Mouse (Mus musculus) layer of hippocampus, adult 8-10 months (tissue): ENCODE measurements around the gene Cherp. TPM values are rescaled to one million over a fixed set of nuclear protein-coding genes. Genes with fewer than 3 reads are reported as not detected.

Source experiments
- DNase-seq, 2 experiments: peaks; one replicate each; pipeline ENCODE4 v3.0.0; 2022; ENCODE audit warnings: low spot score in 2 of 2
- total RNA-seq, 4 experiments: library from RNA; stranded (reverse); gene quantifications; 2 replicates each; pipeline ENCODE4 v1.2.4; 2022

Cherp gene
- total RNA-seq, 4 experiments from 2014 or later: 69.3 to 97.6 (median 83.2) TPM

DNA sequence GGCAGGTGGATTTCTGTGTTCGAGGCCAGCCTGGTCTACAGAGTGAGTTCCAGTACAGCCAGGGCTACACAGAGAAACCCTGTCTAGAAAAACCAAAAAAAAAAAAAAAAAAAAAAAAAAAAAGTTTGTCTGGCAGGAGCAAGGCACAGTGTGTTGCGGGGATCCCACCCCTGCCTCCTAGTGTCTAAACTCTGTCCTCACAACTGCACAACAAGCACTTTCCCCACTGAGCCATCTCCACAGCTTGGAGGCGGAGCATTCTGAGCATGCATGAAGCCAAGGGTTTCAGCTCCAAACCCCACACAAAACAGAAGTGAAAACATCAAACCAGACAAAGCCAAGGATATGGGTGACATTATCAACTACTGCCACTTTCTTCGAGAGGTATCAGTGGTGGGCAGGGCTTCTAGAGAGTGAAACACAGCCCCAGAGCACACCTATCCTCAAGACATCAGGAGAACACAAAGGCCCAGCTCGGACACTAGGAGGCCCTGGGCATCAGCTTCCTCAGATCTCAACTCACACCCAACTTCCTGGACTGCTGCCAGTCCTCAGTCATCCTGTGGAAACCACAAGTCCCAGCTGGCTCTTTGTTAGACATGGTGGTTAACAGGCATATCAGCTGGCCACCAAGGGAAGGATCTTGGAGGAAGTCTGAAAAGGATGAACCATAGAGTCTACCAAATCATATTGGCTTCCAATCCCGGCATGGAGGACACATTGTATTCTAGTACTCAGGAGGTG lies 10.6 kb upstream of the Cherp start:
- no peak for DNase-seq

DNA sequence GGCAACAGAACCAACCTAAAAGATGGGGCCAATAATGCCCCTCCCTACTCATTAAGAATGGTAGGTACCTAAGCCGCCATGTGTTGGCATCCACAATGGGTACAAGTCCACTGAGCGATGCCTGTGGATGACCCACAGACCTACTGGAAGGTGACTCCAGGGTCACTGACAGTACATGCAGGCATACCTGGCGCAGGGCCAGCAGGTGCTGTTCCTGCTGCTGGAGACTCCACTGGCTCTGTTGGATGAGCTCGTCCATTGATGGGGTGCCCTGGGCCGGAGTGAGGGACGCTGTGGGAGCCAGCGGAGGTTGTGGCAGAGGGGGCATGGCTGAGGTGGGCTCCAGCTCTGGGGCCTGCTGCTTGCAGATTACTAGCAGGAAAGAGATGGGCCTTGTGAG lies 4.3 kb downstream of the Cherp start:
- no peak for DNase-seq

DNA sequence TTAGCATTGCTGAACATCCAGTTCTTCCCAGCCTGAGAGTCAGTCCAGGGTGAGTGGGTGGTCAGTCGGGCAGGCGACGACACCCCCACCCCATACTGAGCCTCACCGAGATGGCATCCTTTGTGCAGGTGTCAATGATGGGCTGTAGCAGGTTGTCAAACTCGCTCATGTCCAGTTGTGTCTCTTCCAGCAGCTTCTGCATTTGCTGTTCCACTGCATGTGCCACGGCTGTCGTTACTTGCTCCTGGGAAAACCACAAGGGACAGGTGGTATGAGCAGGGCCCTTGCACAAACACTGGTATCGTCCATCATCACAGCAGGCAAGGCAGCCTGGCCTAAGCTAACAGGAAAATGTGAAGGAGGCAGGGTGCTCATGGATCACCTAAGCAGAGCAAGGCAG lies 5.0 kb downstream of the Cherp start:
- DNase-seq: no peak

DNA sequence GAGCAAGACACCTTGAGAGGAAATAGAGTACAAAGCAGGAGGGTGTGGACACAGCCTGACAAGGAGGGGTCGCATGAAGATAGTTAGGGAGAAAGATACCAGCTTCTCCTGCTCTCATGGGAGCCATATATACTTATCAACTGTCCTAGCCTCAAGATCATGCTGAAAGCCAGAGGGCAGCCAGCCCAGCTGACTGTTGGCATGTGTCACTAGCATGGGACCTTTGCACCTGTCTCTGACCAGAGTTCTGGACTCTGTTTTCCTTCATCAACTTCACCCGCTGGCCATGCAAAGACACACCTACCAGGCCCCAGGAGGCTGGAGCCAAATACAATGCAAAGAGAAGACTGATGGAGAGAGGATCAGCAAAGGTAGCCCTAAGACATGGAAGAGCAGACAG lies 5.8 kb downstream of the Cherp start:
- DNase-seq: no peak

DNA sequence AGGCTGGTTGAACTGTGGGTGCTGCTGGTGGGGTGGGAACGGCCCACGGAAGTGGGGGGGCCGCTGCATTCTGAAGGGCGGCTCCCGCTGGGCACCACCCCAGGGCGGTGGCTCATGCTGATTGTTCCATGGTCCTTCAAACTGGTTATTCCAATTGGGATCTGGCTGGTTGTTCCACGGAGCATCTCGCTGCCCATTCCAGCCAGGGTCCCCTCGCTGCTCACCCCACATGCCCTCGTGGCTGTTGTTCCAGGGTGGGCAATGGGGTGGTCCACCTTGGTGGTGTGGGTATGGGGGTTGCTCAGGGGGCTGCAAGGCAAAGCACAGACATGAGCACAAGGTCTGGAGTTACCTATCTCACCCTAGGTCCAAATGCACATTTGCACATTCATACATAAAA lies 10.8 kb downstream of the Cherp start:
- DNase-seq: no peak

DNA sequence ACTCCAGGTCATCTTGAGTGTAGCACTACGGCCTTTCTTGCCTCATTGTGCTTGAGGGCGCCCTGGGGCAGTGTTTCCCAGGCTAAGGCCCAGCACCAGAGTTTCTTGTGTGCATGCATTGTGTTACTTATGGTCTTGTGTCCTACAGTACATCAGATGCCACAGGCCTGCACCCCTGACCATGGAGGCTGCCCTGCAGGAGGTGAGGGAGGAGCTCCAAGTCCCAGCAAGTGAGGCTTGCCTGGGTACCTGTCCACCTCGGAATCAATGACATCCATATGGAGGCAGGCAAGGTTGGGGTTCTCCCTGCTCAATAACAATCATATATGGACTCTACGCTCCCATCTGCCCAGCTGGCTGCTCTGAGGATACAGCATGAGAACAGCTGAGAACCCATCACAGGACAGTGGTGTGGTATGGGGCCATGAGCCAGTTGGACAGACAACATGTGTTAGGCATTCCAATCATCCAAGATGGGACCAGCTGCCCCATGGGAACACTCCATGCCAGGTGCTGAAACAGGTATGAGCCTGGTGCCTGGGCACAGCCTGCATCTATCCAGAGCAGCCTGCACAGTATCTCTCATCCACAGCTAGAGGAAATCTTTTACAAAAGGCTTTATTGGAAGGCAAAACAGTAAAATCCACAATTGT lies 15.0 kb downstream of the Cherp start:
- no peak for DNase-seq

DNA sequence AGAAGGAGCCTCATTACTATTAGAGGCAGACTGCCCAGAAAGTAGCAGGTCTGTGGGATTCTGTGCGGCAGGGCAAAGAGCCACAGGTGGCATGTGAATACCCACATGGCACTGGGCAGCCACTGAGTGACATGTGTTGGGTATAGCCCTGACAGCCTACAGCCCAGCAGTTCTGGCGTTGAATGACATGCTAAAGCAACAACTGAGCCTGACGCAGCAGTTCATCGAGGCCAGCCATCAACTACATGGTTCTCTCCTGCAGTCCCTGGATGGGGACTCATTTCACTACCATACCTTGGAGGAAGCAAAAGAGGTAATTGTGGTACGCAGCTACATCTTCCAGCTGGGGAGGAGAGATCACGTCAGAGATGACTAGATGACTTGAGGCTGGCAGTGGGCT lies 16.6 kb downstream of the Cherp start:
- no peak for DNase-seq

DNA sequence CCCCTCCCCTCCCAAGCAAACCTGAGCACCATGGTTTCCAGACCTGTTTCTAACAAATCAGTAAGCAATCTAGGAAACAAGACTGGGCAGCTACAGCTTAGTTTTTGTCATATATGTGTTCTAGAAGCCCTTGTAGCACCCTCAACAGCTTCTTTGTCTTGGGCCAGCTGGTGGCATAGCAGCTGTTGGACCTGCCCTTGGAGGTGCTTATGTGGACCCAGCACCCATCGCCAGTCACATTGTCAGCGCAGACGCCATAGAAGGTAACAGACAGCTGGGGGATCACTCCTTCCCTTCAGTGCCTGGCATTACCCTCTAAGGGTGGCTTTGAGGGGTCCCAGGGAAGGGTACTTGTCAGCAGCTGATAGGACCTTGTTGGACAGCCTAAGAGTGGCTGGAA lies 17.2 kb downstream of the Cherp start:
- no peak for DNase-seq

DNA sequence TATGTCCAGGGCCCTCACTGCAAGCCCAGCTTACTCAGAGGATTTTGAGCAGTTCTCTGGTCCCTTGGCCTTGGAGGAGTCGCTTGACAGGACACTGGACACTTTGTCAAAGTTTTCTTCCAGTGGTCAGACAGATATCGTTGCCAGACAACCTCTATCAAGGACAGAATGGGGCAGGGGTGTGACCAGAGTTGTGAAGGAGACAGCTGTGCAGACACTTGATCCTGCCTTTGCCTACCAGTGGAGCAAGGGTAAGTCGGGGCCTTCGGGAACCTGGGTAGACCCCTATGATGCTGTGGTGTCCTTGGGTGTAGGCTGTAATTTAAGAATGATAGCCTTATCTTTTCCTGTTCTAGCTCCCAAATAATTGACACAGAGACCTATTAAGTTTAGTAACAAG lies 19.7 kb downstream of the Cherp start:
- DNase-seq: no peak

DNA sequence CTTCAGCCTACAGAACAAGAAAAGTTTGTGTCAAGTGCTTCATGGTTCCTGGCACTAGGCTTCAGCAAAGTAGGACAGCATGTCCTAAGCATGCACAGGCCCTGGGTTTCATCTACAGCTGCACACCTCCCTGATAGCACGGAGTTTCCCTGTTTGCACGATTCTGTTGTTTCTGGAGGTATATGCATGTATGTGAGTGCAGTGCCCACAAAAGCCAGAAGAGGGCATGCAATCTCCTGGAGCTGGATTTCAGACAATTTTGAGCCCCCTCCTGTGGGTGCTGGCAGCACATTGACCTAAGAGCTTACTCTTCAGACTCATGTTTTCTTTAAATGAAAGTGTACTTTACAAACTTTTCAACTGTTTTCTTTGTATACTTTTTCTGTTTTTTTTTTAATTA lies 21.1 kb downstream of the Cherp start:
- no peak for DNase-seq

DNA sequence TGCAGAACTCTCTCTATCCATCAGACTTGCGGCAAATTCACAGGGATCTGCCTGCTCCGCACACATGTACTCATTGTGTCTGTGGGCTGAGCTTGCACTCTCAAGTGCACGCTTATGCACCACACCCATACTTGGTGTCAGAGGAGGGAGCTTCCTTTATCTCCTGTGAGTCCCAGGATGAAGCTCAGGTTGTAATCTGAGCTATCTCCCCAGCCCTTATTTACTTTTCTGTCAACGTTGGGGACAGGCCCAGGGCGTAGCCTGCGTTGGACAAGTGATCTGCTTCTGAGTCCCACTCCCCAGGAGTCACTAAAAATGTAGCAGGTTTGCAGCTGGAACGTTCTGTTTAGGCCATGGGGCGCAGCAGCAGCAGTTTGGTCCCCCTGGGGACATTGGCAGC lies 23.5 kb downstream of the Cherp start:
- no peak for DNase-seq

DNA sequence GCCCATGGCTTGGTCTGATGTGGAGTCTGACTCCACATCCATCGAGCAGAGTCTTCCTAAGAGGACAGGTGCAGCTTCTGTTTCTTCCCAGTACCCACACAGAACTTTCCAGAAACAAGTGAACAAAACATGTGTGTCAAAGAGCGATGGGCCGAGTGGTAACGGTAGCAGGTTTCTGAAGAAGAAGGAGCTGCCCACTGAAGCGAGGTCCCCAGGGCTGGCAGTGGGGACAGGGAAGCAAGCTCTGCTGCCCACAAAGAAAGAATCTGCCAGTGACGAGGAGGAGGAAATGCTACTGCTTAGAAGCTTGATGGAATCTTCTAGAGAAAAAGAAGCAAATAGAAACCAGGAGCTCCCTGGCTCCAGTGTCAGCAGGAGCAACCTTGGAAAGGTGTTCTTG lies 30.0 kb downstream of the Cherp start:
- DNase-seq: no peak

DNA sequence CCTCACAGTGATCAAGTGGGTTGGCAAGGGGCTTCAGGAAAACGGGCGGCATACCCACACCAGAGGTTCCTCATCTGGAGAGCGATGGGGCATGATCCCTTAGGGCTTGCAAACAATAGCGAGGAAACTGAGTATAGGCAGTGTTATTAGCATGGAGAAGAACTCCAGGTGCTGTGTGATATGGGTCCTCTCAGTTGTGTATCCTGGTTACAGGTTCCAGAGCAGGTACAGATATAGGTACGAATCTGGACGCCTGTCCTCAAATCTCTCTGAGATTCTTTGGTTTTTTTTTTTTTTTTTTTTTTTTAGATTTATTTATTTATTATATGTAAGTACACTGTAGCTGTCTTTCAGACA lies 31.1 kb downstream of the Cherp start:
- DNase-seq: no peak

DNA sequence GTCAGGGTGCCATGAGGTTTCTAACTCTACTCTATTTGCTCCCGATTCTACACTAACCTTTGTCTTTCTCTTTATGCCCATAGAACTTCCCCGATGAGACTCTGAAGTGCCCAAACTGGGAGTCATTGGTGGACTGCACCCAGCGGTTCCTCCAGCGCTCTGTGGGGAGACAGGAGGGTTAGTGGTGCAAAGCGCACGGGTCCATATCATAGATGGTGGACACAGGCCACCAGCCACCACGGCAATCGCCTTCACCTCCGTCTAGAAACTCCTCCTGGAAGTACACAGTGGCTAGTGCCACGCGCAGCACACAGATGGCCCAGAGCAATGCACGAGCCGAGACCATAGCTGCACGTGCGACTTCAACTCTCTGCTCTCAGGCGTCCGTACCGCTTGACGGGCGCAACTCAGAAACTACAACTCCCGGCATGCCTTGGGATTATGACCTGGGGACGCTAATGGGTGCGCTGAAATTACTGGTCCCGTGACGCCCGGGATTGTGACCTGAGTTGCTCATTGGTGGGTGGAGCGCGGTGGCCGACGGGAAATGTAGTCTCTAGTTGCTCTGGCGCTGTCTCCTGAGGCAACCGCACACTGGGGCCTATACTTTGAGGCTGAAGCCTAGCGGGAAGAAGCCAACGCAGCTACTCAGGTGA lies 31.6 kb downstream of the Cherp start, which contains the start of the genes Calr3 and 1700030K09Rik:
Calr3 (minus strand) TSS at position 533 of the 656 bp plus-strand sequence.
1700030K09Rik (plus strand) TSS at position 543 of the 656 bp plus-strand sequence.
- peak; percentile 99 for DNase-seq

DNA sequence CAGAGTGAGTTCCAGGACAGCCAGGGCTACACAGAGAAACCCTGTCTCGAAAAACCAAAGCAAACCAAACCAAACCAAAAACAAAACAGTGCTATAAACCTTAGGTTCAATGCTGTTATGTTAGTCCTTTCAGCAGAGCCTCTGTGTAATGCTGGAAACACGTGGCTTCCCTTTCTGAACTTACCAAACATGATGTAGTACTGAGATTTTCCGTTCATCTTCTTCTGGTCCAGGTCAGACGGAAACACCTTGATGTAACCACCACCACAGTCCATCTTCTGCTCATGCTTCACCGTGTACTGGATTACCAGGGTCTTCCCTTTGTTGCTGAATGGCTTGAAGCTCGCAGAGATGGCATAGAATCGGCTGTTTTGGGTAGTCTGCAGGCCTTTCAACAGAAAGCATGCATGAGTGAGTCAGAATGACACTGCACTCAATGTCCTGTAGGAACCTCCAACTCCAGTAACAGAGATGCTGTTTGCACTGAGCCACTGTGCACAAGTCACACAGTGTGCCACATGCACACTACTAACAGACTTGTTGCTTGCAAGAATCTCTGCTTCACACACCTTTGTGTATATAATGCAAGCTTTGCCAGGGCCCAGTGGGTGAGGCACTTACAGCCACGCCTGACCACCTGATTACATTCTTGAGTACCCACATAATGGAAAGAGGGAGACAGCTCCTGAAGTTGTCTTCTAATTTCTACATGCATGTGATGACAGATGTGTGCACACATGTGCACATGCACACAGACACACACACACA lies 36.6 kb downstream of the Cherp start:
- no peak for DNase-seq

DNA sequence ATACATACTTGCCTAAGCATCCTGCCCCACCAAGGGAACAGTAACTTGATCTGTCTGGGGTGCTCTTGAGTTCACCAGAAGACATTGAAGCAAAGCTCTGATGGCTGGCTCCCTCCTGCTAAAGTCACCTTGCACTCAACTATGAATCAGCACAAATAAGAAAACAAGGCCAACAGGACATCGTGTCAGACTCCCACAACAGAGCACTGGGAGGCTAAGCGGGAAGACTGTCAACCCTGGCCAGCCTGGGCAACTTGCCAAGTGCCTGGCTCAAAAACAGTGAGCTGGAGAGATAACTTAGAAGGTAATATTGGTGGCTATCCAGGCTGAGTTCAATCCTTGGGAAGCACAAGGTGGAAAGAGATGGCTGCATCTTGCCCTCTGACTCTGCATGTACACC lies 40.1 kb downstream of the Cherp start:
- DNase-seq: no peak

DNA sequence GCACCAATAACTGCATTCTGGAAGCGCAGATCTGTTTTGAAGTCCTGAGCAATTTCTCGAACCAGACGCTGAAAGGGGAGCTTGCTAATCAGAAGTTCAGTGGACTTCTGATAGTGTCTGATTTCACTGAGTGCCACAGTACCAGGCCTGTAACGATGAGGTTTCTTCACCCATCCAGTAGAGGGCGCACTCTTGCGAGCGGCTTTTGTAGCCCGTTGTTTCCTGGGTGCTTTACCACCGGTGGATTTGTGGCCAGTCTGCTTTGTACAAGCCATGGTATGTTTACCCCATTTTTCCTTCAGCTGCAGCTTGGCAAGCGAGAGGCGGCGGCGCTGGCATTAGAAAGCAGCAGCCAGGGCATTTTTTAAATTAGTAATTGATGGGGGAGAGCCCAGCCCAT lies 45.4 kb downstream of the Cherp start:
- DNase-seq: no peak

DNA sequence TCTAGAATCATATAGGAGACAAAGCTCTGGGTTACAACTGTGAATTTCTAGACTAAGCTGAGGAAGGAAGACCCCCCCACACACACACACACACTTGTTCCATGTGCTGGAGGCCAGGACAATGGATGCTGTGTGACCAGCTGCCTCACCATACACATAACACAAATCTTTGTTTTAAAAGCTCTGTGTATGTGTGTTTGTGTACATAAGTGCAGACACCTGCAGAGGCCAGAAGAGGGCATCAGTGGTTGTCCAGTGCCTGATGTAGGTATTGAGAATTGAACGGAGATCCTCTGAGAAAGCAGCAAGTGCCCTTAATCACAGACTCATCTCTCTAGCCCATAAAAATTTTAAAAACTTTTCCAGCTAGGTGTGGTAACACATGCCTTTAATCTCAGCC lies 52.1 kb downstream of the Cherp start:
- DNase-seq: no peak

DNA sequence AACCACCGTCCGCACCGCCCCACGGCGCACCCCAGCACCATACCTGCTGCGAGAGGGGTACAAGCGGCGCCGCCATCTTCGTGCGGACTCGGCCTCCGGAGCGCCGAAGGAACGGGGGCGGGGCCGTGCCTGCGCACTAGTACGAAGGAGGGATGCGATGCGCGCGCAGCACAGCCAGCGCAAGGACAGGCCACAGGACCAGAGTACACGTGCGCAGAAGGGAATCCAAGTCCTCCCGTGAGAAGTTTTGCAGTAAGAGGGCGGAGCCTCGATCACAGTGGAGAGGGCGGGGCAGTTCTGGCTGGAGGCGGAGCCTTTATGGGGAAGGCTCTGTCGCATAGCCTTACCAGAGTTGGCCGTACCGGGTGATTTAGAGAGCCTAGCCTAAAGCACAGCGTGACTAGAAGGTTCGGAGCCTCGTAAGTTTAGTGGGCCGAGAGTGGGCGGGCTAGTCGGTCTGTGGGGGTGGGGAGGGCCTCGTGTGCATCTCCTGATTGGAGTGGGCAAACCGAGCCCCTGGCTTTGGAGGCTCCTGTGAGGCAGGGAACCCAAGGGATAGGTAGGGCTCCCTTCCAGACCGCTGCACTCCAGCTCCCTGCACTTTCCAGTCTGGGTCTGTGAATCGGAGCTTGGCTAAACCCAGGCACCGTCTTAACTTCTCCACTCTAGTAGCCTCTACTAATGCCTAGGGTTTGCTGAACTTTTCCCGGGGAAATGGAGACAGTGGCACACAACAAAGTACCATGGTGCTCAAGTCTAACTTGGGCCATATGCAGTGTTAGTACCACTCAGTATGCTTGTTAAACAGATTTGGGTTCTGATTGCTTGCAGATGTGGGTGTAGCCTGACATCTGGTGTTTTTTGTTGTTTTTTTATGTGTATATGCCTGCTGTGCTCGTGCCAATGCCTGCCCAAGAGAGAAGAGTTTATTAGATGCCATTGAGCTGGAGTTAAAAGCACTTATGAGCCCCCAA lies 53.4 kb downstream of the Cherp start, which contains the start of gene Eps15l1:
Eps15l1 (minus strand) TSS at position 99 of the 974 bp plus-strand sequence.
- DNase-seq: peak; percentile 98

DNA sequence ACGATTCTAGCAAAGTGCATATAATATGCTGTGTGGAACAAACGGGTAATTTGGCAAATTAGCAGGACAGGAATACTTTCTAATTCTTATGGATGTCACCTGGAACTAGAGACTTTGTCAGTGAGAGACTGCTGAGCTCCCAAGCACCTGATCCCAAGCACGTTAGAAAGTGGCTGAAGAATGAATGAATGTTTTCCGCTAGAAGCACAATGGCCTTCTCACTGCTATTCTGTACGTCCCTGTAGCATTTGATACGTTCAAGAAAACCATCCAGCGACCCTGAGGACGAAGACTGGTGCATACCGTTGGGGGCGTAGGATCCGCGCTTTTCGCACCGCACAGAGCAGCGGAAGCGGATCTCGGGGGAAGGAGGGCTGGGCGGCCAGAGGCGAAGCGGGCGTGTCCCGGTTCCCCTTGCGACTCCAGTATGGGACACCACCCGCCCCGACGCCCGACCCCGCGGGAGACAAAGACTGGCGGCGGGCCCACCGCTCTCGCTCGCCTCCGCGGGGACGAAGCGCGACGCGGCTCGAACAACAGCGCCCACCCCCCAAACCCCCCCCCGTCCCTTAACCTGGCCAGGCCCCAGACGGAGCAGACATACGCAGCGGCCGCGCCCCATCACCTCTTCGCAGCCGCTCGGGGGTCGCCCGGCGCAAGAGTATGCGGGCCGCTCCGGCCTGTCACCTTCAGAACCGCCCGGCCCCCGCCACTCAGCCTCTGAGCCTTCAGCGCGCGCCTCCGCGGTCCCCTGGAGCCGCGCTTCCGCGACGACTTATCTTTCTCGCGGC lies 54.3 kb downstream of the Cherp start:
- DNase-seq: peak in 1 of 2 experiments; percentile 18
